Mouse (Mus musculus): ENCODE data around the gene Sestd1. TPM values are rescaled to one million over a fixed set of nuclear protein-coding genes. Genes with fewer than 3 reads are reported as not detected.

Sestd1 gene
- total and polyA plus RNA-seq, 3 experiments = not detected

DNA sequence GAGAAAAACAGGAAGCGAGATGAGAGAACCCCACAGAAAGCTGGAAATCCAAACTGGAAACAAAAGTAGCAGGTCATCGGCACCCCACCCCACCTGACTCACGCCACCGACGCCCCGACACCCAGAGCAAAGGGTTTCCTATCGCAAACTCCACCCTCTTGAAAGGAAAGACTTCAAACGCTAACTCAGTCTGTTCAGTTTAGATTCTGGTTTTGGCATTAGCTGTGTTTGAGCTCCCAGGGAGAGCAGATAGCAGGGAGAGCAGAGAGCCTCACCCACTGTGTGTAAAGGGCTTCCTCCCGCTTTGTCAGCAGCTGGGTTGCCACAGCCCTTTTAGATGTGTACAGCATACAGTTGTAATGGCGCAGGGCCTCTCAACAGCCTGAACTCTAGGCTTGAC, 104.0 kb downstream of the Sestd1 start (continued):
- TF ChIP-seq GABPA (IDR thresholded peaks at IDR 0.05; ENCODE audit: low read depth, low read length) = no peak
- no peak for TF ChIP-seq POLR2AphosphoS2 (IDR thresholded peaks at IDR 0.05; ENCODE audit: low read length)
- TF ChIP-seq SIN3A (IDR thresholded peaks at IDR 0.05; ENCODE audit: low read length) = no peak
- no peak for TF ChIP-seq TBP (IDR thresholded peaks at IDR 0.05; ENCODE audit: low read depth, low read length)
- TF ChIP-seq BHLHE40 (IDR thresholded peaks at IDR 0.05; ENCODE audit: borderline replicate concordance, low read depth, low read length) = no peak
- TF ChIP-seq POLR2AphosphoS5 (IDR thresholded peaks at IDR 0.05; ENCODE audit: borderline replicate concordance, low read depth, low read length) = no peak
- TF ChIP-seq MEF2A (IDR thresholded peaks at IDR 0.05; ENCODE audit: extremely low read depth, insufficient replicate concordance, low read depth, low read length, poor library complexity, severe bottlenecking) = no peak

- Histone ChIP-seq H3K27ac (ENCODE audit: control insufficient read depth, low read depth, low read length) (no peak overlapping the region), H3K36me3 (ENCODE audit: control insufficient read depth in 1 of 2, insufficient read depth in 2 of 2, low read length in 2 of 2) (peaks cover 0 to 10% of the 10 kb centered on the region in 2 experiments; a peak in 2 of 4 replicates), H3K27me3 (ENCODE audit: control insufficient read depth in 1 of 2, insufficient read depth in 2 of 2, low read length in 2 of 2) (no peaks in the 10 kb centered on the region), H3K79me2 (ENCODE audit: control insufficient read depth, insufficient read depth, low read length, poor library complexity) (no peaks in the 10 kb centered on the region), H3K4me1 (ENCODE audit: control insufficient read depth in 1 of 2, insufficient read depth in 2 of 2, low read length in 2 of 2) (peaks cover 0 to 7% of the 10 kb centered on the region in 2 experiments; a peak in 2 of 4 replicates), H3K9ac (ENCODE audit: control insufficient read depth, low read depth, low read length, poor library complexity, severe bottlenecking) (no peak overlapping the region), H3K9me3 (replicated peaks; ENCODE audit: insufficient read depth, low read length) (no peaks in the 10 kb centered on the region), H3K4me3 (ENCODE audit: control insufficient read depth in 1 of 2, insufficient read depth in 1 of 2, low read depth in 2 of 2, low read length in 2 of 2) (no peak overlapping the region)
- DNase-seq (ENCODE audit: low read depth, low spot score) = no peak
- TF ChIP-seq TCF12 (IDR thresholded peaks at IDR 0.05; ENCODE audit: low read depth, low read length) (no peak), ZC3H11A (IDR thresholded peaks at IDR 0.05; ENCODE audit: low read depth, low read length) (no peak), ZNF384 (IDR thresholded peaks at IDR 0.05; ENCODE audit: low read depth, low read length) (no peak), CHD1 (IDR thresholded peaks at IDR 0.05; ENCODE audit: low read depth, low read length) (no peak), ZKSCAN1 (IDR thresholded peaks at IDR 0.05; ENCODE audit: low read depth, low read length) (no peak)
These were observed 105.0 kb downstream of the Sestd1 start for GRCm38 (mm10) chr2:77175411-77175810.

DNA sequence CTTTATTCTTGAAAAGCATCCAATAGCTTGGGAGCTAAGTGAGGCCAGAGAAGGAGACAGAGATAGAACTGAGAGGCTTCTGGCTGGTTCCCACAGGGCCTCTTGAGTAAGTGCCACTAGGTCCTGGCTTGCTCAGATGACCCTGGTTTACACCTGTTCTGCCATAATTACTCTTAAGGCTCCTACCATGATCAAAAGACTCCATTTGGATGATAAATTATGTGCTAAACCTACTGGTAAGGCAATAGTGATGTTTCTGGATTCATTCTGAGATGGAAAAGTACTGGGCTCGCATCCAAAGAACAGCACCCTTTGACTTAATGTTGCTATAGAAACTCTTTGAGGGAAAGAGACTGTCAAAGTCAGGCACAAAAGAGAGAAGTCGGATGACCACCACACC, 106.1 kb downstream of the Sestd1 start:
- TF ChIP-seq MAFK (IDR thresholded peaks at IDR 0.05; ENCODE audit: borderline replicate concordance, low read depth, low read length) = no peak
- no peak for TF ChIP-seq USF2 (IDR thresholded peaks at IDR 0.05; ENCODE audit: borderline replicate concordance in 1 of 2, insufficient read depth in 1 of 2, low read depth in 1 of 2, low read length in 2 of 2)
- TF ChIP-seq NRF1 (IDR thresholded peaks at IDR 0.05; ENCODE audit: insufficient read depth, low read depth, low read length, poor library complexity, severe bottlenecking) = no peak
- no peak for TF ChIP-seq GATA1 (IDR thresholded peaks at IDR 0.05; ENCODE audit: low read depth, low read length)
- no peak for TF ChIP-seq CHD2 (IDR thresholded peaks at IDR 0.05; ENCODE audit: low read length)
- TF ChIP-seq UBTF (IDR thresholded peaks at IDR 0.05; ENCODE audit: borderline replicate concordance, insufficient read depth, low read depth, low read length) = no peak
- no peak overlapping the region for H3K9ac ChIP-seq (ENCODE audit: control insufficient read depth, low read depth, low read length, poor library complexity, severe bottlenecking)
- DNase-seq (ENCODE audit: low read depth, low spot score) = no peak
- no peaks in the 10 kb centered on the region for H3K27me3 ChIP-seq (ENCODE audit: control insufficient read depth in 1 of 2, insufficient read depth in 2 of 2, low read length in 2 of 2)
- H3K36me3 ChIP-seq (ENCODE audit: control insufficient read depth in 1 of 2, insufficient read depth in 2 of 2, low read length in 2 of 2) = peaks cover 0 to 10% of the 10 kb centered on the region in 2 experiments; a peak in 2 of 4 replicates
- peaks cover 0 to 7% of the 10 kb centered on the region in 2 experiments; a peak in 2 of 4 replicates for H3K4me1 ChIP-seq (ENCODE audit: control insufficient read depth in 1 of 2, insufficient read depth in 2 of 2, low read length in 2 of 2)
- H3K4me3 ChIP-seq (ENCODE audit: control insufficient read depth in 1 of 2, insufficient read depth in 1 of 2, low read depth in 2 of 2, low read length in 2 of 2) = no peak overlapping the region
- H3K27ac ChIP-seq (ENCODE audit: control insufficient read depth, low read depth, low read length) = no peak overlapping the region
- no peaks in the 10 kb centered on the region for H3K79me2 ChIP-seq (ENCODE audit: control insufficient read depth, insufficient read depth, low read length, poor library complexity)
- H3K9me3 ChIP-seq (replicated peaks; ENCODE audit: insufficient read depth, low read length) = no peaks in the 10 kb centered on the region
